Mouse (Mus musculus): ENCODE results near the gene Megf9. TPM values are rescaled to one million over a fixed set of nuclear protein-coding genes. Genes with fewer than 3 reads are reported as not detected.
A peak's percentile ranks its signal among the peaks of the same experiment; 100 is the strongest.

Megf9 gene
- total RNA-seq, 2 experiments from 2014 or later: 10.7 to 12.8 TPM

GRCm38 (mm10) chr4:70523346-70523745 is 11.4 kb downstream of the Megf9 start:
- DNase-seq: no peak

- DNase-seq: no peak
Observed at GRCm38 (mm10) chr4:70521506-70522292, 13.1 kb downstream of the Megf9 start.

- no peak for DNase-seq
Observed at GRCm38 (mm10) chr4:70517646-70518045, 17.1 kb downstream of the Megf9 start.

GRCm38 (mm10) chr4:70516289-70516688 is 18.5 kb downstream of the Megf9 start:
- DNase-seq: no peak

GRCm38 (mm10) chr4:70515514-70515913 is 19.3 kb downstream of the Megf9 start:
- DNase-seq: no peak

GRCm38 (mm10) chr4:70509987-70510386 is 24.8 kb downstream of the Megf9 start:
- no peak for DNase-seq

GRCm38 (mm10) chr4:70509565-70509964 is 25.2 kb downstream of the Megf9 start:
- DNase-seq: no peak

GRCm38 (mm10) chr4:70508207-70508606 is 26.6 kb downstream of the Megf9 start:
- DNase-seq: no peak

GRCm38 (mm10) chr4:70505951-70506350 is 28.8 kb downstream of the Megf9 start:
- no peak for DNase-seq

- DNase-seq: no peak
Observed at GRCm38 (mm10) chr4:70503827-70504226, 31.0 kb downstream of the Megf9 start.

- no peak for DNase-seq
Observed at GRCm38 (mm10) chr4:70499285-70499684, 35.5 kb downstream of the Megf9 start.

- DNase-seq: no peak
Observed at GRCm38 (mm10) chr4:70496978-70497377, 37.8 kb downstream of the Megf9 start.

- no peak for DNase-seq
Observed at GRCm38 (mm10) chr4:70489792-70490191, 45.0 kb downstream of the Megf9 start.

- no peak for DNase-seq
Observed at GRCm38 (mm10) chr4:70488415-70488814, 46.4 kb downstream of the Megf9 start.

- DNase-seq: no peak
Observed at GRCm38 (mm10) chr4:70484134-70484533, 50.7 kb downstream of the Megf9 start.

- no peak for DNase-seq
Observed at GRCm38 (mm10) chr4:70481931-70482330, 52.9 kb downstream of the Megf9 start.

- DNase-seq: no peak
Observed at GRCm38 (mm10) chr4:70471398-70471797, 63.4 kb downstream of the Megf9 start.

GRCm38 (mm10) chr4:70465921-70466689 is 68.7 kb downstream of the Megf9 start:
- no peak for DNase-seq

GRCm38 (mm10) chr4:70463302-70463701 is 71.5 kb downstream of the Megf9 start:
- DNase-seq: no peak

GRCm38 (mm10) chr4:70461416-70461815 is 73.4 kb downstream of the Megf9 start:
- DNase-seq: no peak

GRCm38 (mm10) chr4:70452161-70452560 is 82.6 kb downstream of the Megf9 start:
- DNase-seq: no peak

- DNase-seq: peak; percentile 26
Observed at GRCm38 (mm10) chr4:70451750-70452149, 83.0 kb downstream of the Megf9 start.

GRCm38 (mm10) chr4:70449668-70450067 is 85.1 kb downstream of the Megf9 start:
- DNase-seq: no peak

- DNase-seq: no peak
Observed at GRCm38 (mm10) chr4:70446774-70447173, 88.0 kb downstream of the Megf9 start.
